Mouse (Mus musculus): ENCODE results near the gene Ssh3. TPM values are rescaled to one million over a fixed set of nuclear protein-coding genes. Genes with fewer than 3 reads are reported as not detected.
A peak's percentile ranks its signal among the peaks of the same experiment; 100 is the strongest.

Ssh3 gene
- polyA plus RNA-seq (2012) = 0.19 and 0.24 TPM in 2 replicates

DNA sequence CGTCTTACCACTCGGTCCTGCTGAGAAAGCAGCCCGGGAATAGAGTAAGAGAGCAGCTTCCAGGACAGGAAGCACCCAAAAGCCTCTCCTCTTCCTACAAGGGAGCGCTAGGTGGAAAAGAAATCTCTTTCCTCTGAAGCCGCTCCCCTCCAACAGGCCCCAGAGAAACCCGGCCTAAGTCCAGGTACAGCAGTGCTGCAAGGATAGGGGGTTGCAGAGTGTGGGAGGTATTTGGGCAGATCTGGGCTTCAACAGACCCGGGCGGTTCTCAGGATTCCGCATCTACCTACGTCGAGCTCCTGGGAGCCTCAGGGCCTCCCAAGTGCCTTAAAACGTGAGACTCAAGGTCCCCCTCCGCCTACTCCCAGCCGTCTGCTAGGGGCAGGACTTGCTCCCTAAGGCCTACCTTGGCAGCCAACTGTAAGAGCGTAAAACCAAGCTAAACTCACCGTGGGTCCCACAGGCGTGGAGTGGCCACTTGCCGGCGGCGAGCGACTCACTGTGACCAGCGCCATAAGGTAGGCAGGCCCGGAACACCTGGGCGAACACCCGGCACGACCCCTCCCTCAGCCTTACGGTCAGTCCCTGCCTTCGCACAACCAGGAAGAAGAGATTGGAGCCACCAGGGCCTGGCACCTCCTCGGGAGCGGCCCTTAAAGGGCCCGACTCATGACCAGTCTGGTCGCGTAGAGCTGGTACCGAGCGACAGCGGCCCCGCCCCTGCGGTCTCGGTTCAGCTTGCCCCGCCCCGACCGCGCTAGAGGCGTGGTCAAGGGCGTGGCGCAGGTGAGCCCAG lies at the start of gene Ssh3:
Ssh3 (minus strand) TSS at position 615 of the 796 bp plus-strand sequence.
- Histone ChIP-seq H3K27me3 (ENCODE audit: control insufficient read depth) (peaks cover 30% of the 10 kb centered on the region), H3K36me3 (ENCODE audit: control insufficient read depth) (no peaks in the 10 kb centered on the region), H3K4me1 (ENCODE audit: control insufficient read depth) (peaks cover 18% of the 10 kb centered on the region), H3K9me3 (ENCODE audit: control insufficient read depth, low read length) (no peaks in the 10 kb centered on the region), H3K4me3 (replicated peaks) (peak within 1 kb of the TSS; percentile 54)
- TF ChIP-seq GATA1 (IDR thresholded peaks at IDR 0.05; ENCODE audit: low read length) (no peak), TAL1 (IDR thresholded peaks at IDR 0.05; ENCODE audit: low read length) (no peak)

DNA sequence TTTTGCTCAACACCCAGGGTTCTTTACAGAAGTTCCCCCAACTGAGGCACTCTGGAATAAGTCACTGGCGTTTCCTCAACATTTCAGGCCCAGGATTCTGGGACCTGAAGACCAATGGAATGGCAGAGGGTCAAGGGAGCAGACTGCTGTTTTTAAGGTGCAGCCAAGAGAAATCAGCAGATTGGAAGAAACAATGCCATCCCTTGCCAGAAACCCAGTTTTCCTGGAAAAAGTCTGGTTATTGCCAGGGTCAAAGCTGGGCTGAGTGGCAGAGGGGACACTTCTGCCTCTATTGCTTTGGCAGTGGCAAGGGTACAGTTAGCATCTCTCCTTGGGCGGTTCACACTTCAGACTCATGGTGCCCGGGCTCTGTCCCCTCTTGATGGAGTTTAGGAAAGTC lies 48.2 kb upstream of the Ssh3 start:
- Histone ChIP-seq H3K36me3 (ENCODE audit: control insufficient read depth) (peaks cover 67% of the 10 kb centered on the region), H3K27me3 (ENCODE audit: control insufficient read depth) (no peaks in the 10 kb centered on the region), H3K9me3 (ENCODE audit: control insufficient read depth, low read length) (no peaks in the 10 kb centered on the region), H3K4me3 (replicated peaks) (no peak overlapping the region), H3K4me1 (ENCODE audit: control insufficient read depth) (peaks cover 7% of the 10 kb centered on the region; the same call in 1 of the 2 replicates)
- TF ChIP-seq GATA1 (IDR thresholded peaks at IDR 0.05; ENCODE audit: low read length) (no peak), TAL1 (IDR thresholded peaks at IDR 0.05; ENCODE audit: low read length) (no peak)

DNA sequence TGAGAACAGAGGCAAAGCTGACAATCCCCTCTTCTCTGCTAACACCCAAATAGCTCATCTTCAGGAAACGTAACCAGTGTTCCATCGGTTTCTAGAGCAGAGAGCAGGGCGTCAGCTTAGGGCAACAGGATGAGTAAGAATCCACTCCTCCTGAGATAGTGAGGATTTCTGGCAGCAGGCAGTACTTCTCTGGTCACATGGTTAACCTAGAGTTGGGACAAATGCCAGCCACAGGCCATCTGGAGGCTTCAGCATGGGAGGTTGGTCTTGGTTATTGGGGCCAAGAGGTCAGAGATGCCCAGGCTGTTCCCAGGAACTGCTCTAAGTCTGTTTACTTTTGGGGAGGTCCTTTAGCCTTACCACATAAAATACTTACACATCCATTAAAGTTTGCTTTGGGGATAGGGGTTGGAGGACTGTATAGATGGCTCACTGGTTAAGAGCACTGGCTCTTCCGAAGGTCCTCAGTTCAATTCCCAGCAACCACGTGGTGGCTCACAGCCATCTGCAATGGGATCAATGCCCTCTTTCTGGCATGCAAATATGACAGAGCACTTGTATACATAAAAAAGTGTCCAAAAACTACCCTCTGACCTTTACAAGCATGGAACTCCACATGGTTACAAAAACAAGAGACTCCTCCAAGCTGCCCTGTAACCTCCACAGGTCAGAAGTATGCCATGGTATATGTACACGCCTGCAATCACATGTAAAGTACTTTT lies 46.4 kb upstream of the Ssh3 start:
- Histone ChIP-seq H3K36me3 (ENCODE audit: control insufficient read depth) (peaks cover 51% of the 10 kb centered on the region), H3K27me3 (ENCODE audit: control insufficient read depth) (no peaks in the 10 kb centered on the region), H3K9me3 (ENCODE audit: control insufficient read depth, low read length) (no peaks in the 10 kb centered on the region), H3K4me1 (ENCODE audit: control insufficient read depth) (peaks cover 7% of the 10 kb centered on the region; the same call in 1 of the 2 replicates), H3K4me3 (replicated peaks) (no peak overlapping the region)
- TF ChIP-seq TAL1 (IDR thresholded peaks at IDR 0.05; ENCODE audit: low read length) (no peak), GATA1 (IDR thresholded peaks at IDR 0.05; ENCODE audit: low read length) (no peak)

DNA sequence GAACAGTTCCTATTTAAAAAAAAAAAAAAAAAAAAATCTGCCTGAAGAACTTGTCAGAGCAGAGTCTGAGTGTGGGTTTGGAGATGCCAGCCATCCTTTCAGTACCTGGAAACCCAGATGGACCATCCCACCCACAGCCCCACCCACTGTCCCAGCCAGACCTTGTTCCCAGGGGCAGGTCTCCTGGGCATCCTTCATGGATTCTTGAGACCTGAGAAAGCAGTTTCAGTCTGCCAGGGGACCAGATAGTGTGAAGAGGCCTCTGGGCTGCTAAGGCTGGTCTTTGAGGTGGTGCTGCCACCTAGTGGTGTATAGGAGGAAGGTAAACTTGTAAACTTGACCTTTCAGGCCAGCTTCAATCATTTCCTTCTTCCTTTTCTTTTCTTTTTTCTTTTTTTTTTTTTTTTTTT lies 40.8 kb upstream of the Ssh3 start:
- Histone ChIP-seq H3K4me3 (replicated peaks) (no peak overlapping the region), H3K4me1 (ENCODE audit: control insufficient read depth) (peaks cover 19% of the 10 kb centered on the region), H3K36me3 (ENCODE audit: control insufficient read depth) (peaks cover 2% of the 10 kb centered on the region), H3K27me3 (ENCODE audit: control insufficient read depth) (peaks cover 10% of the 10 kb centered on the region), H3K9me3 (ENCODE audit: control insufficient read depth, low read length) (no peaks in the 10 kb centered on the region)
- TF ChIP-seq GATA1 (IDR thresholded peaks at IDR 0.05; ENCODE audit: low read length) = no peak
- no peak for TF ChIP-seq TAL1 (IDR thresholded peaks at IDR 0.05; ENCODE audit: low read length)

GRCm38 (mm10) chr19:4309302-4309701 lies 40.3 kb upstream of the Ssh3 start:
- Histone ChIP-seq H3K4me1 (ENCODE audit: control insufficient read depth) (peaks cover 24% of the 10 kb centered on the region), H3K36me3 (ENCODE audit: control insufficient read depth) (peaks cover 2% of the 10 kb centered on the region), H3K4me3 (replicated peaks) (no peak overlapping the region), H3K9me3 (ENCODE audit: control insufficient read depth, low read length) (no peaks in the 10 kb centered on the region), H3K27me3 (ENCODE audit: control insufficient read depth) (peaks cover 10% of the 10 kb centered on the region)
- no peak for TF ChIP-seq GATA1 (IDR thresholded peaks at IDR 0.05; ENCODE audit: low read length)
- TF ChIP-seq TAL1 (IDR thresholded peaks at IDR 0.05; ENCODE audit: low read length) = no peak

GRCm38 (mm10) chr19:4306190-4306577 lies 37.2 kb upstream of the Ssh3 start, which contains the start of gene Grk2:
TSS of gene Grk2 (minus strand) at chr19:4306222.
- Histone ChIP-seq H3K36me3 (ENCODE audit: control insufficient read depth) (peaks cover 21% of the 10 kb centered on the region), H3K4me1 (ENCODE audit: control insufficient read depth) (peaks cover 55% of the 10 kb centered on the region), H3K27me3 (ENCODE audit: control insufficient read depth) (peaks cover 10% of the 10 kb centered on the region), H3K9me3 (ENCODE audit: control insufficient read depth, low read length) (no peaks in the 10 kb centered on the region), H3K4me3 (replicated peaks) (peak within 1 kb of the TSS; percentile 92)
- TF ChIP-seq GATA1 (IDR thresholded peaks at IDR 0.05; ENCODE audit: low read length) (no peak), TAL1 (IDR thresholded peaks at IDR 0.05; ENCODE audit: low read length) (no peak)

DNA sequence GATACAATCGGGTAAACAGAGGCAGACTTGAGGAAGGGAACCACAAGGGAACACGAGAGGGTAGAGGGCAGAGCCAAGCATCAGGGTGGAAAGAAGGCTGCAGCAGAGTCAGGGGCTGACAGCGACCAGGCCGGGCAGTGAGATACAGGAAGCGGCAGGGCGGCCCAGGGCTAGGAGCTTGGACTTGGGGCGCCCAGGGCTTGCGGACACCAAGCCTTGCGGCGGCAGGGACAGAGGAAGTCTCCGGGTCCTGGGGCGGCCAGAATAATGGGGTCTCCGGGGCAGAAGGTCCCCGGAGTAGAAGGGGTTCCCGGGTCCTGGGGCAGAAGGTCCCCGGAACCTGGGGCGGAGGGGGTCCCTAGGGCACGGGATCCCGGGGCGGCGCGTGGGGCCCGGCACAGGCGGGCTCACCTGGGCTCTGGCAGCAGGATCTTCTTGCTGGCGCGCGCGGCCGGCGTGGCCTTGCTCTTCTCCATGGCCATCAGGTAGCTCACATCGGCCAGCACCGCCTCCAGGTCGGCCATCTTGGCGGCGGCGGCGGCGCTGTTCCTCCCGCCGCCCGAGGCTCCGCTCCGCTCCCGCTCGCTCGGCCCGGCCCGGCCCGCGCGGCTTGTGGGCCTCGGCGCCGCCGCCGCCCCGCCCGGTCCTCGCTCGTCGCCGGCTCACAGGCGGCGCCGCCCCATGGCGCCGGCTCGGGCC lies 36.7 kb upstream of the Ssh3 start:
- TF ChIP-seq TAL1 (IDR thresholded peaks at IDR 0.05; ENCODE audit: low read length) (no peak), GATA1 (IDR thresholded peaks at IDR 0.05; ENCODE audit: low read length) (no peak)
- Histone ChIP-seq H3K27me3 (ENCODE audit: control insufficient read depth) (peaks cover 10% of the 10 kb centered on the region), H3K4me3 (replicated peaks) (peak overlapping the region; percentile 92), H3K4me1 (ENCODE audit: control insufficient read depth) (peaks cover 58% of the 10 kb centered on the region), H3K36me3 (ENCODE audit: control insufficient read depth) (peaks cover 22% of the 10 kb centered on the region), H3K9me3 (ENCODE audit: control insufficient read depth, low read length) (no peaks in the 10 kb centered on the region)

GRCm38 (mm10) chr19:4304871-4305321 lies 35.9 kb upstream of the Ssh3 start:
- Histone ChIP-seq H3K36me3 (ENCODE audit: control insufficient read depth) (peaks cover 27% of the 10 kb centered on the region), H3K27me3 (ENCODE audit: control insufficient read depth) (peaks cover 10% of the 10 kb centered on the region), H3K4me1 (ENCODE audit: control insufficient read depth) (peaks cover 65% of the 10 kb centered on the region), H3K9me3 (ENCODE audit: control insufficient read depth, low read length) (no peaks in the 10 kb centered on the region), H3K4me3 (replicated peaks) (peak overlapping the region; percentile 92)
- TF ChIP-seq TAL1 (IDR thresholded peaks at IDR 0.05; ENCODE audit: low read length) (no peak), GATA1 (IDR thresholded peaks at IDR 0.05; ENCODE audit: low read length) (no peak)
